Mouse (Mus musculus) embryonic stem cell, embryonic (primary cell): ENCODE measurements around the gene Dnah10.

Experiments used
- CTCF ChIA-PET, 4 experiments: fragments of 300-600 bp in 2 of 4; fragments of 350-600 bp in 2 of 4; sonication (Branson Sonifier 250); formaldehyde crosslinking; loops; one replicate each; lab custom pipeline; 2022; ENCODE audit warnings: inconsistent platforms in 2 of 4; lab: Charles Lee
- POLR2A ChIA-PET, 4 experiments: fragments of 300-600 bp in 2 of 4; fragments of 350-600 bp in 2 of 4; sonication (Branson Sonifier 250); formaldehyde crosslinking; loops; one replicate each; lab custom pipeline; 2022; ENCODE audit warnings: antibody characterized with exemption in 4 of 4, inconsistent platforms in 1 of 4; lab: Charles Lee

Gene Dnah10

DNA sequence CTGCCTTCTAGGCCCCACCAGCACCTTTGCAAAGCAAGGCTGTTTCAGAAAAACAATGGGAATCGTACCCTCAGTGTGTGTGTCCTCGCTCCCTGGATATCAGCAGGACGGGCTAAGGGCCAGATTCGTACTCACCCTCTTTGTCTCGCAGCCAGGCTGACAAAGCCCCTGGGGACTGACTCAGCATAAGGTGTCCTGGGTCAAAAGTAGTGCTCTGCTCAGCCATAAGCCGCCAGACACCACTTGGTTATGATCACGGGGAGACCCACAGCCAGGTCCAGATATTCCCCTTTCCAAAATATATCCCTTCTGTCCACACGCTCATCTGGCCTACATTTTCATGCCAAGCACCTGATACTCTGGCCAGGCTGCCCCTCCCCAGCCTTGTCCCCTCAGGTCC lies 118.5 kb downstream of the Dnah10 start:
- ChIA-PET CTCF (interaction anchor here in 3 of 4 experiments (0.5 to 1.5 kb wide), 4 partner anchors 25 to 407 kb away, joined by 3 to 6 read pairs (median 4); no protein-coding TSS in a partner anchor), POLR2A (interaction anchor here in 2 of 4 experiments (0.6 to 2.7 kb wide), 7 partner anchors 7 to 1437 kb away, joined by 3 to 12 read pairs (median 3); no protein-coding TSS in a partner anchor)

DNA sequence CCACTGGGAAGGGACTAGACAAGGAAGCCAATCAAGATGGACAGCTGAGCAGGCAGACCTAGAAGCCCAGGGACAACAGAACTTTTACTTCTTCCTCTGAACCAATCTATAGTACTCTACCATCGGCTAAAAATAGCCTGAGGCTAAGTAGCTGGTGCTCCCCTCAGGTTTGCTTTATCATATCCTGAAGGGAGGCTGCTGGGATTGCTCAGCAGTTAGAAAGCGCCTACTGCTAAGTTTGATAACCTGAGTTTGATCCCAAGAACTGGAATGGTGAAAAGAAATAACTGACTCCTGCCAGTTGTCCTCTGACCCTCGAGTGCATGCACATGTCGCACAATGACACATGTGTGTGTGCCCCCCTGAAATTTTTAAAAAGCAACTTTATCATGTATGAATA lies 120.0 kb downstream of the Dnah10 start:
- ChIA-PET CTCF (interaction anchor here in 2 of 4 experiments (0.6 to 1.5 kb wide), 2 partner anchors 25 to 68 kb away, joined by 3 to 5 read pairs; no protein-coding TSS in a partner anchor), POLR2A (interaction anchor here in 2 of 4 experiments (0.6 to 1.8 kb wide), 3 partner anchors 12 to 33 kb away, joined by 3 to 4 read pairs (median 3); no protein-coding TSS in a partner anchor)

DNA sequence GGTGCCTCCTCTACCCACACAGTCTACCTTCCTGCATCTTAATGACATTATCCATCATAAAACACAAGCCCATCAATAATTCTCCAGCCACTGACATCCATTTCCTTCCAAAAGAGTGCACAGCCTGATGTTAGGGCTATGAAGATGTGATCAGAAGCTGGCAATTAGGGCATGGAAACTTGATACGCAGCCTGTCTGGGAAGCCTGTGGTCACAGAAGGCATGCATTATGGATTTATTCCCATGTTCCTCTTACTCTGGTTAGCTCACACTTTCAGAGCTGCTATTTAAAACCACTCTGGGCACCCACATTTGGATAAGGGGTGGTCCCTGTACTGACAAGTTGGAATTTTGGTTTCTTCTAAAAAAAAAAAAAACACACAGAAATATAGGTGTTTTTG lies 122.1 kb downstream of the Dnah10 start:
- ChIA-PET POLR2A (no interaction called here), CTCF (interaction anchor here in 3 of 4 experiments (0.6 kb wide), 4 partner anchors 29 to 662 kb away, joined by 3 to 4 read pairs (median 3); no protein-coding TSS in a partner anchor)

DNA sequence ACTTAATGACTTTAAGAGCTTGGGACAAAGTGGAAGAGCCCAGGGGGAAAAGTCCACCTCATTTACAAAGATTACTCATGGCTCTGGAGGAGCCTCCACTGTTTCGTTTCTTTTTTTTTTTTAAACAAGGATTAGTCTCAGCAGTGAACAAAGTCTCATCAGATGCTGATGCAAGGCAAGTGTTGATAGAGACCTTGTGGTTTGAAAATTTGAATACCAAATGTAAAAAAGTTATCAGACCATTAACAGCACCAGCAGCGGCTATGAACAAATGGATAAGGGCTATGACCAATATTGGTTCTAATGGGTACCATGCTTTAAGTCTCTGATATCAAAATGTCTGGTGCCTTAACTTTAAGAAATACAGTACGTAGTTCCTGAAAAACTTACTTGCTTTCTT lies 124.1 kb downstream of the Dnah10 start:
- ChIA-PET CTCF (no interaction called here), POLR2A (no interaction called here)

- ChIA-PET POLR2A (interaction anchor here in 2 of 4 experiments (0.5 to 3.8 kb wide), 7 partner anchors 8 to 62 kb away, joined by 3 to 32 read pairs (median 5); partner anchors contain the start of gene Ccdc92 (in 2 of the 2)), CTCF (interaction anchor here in 1 of 4 experiments (0.6 to 1.2 kb wide), 2 partner anchors 57 to 641 kb away, joined by 3 to 9 read pairs; no protein-coding TSS in a partner anchor)
Measured at GRCm38 (mm10) chr5:124851572-124851971, 126.7 kb downstream of the Dnah10 start.

GRCm38 (mm10) chr5:124852294-124852693 lies 127.4 kb downstream of the Dnah10 start:
- POLR2A ChIA-PET, result interaction anchor here in 3 of 4 experiments (0.5 to 3.8 kb wide), 11 partner anchors 9 to 63 kb away, joined by 3 to 32 read pairs (median 5); partner anchors contain the start of gene Ccdc92 (in 2 of the 3)
- CTCF ChIA-PET, result interaction anchor here in 2 of 4 experiments (0.6 to 1.5 kb wide), 4 partner anchors 9 to 199 kb away, joined by 3 to 4 read pairs (median 4); no protein-coding TSS in a partner anchor

DNA sequence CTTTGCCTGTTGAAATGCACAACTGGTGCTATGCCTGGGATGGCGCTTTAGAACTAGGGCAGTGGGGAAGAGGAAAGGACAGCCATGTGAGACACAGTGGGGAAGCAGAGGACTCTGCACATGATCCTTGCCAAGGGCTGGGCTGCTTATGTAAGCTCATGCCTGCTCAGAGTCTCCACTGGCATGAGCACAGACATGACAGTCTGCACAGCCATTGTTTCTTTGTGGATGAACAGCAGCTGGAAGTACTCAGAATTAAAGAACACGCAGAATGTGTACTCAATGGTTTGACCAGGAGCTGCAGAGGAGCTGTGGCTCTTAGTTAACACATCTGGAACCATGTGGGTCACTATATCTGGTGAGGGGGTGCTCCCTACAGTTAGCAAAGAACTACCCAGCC lies 128.2 kb downstream of the Dnah10 start:
- ChIA-PET CTCF (interaction anchor here in 2 of 4 experiments (0.6 to 1.5 kb wide), 3 partner anchors 8 to 199 kb away, joined by 3 to 4 read pairs (median 4); no protein-coding TSS in a partner anchor), POLR2A (interaction anchor here in 2 of 4 experiments (1.1 to 3.8 kb wide), 6 partner anchors 8 to 18 kb away, joined by 3 to 32 read pairs (median 9); partner anchors contain the start of gene Ccdc92 (in 2 of the 2))

- CTCF ChIA-PET, result no interaction called here
Measured at GRCm38 (mm10) chr5:124854202-124854601, 129.3 kb downstream of the Dnah10 start.

GRCm38 (mm10) chr5:124860013-124860412 lies 135.1 kb downstream of the Dnah10 start:
- POLR2A ChIA-PET, result interaction anchor here in 2 of 4 experiments (1.1 to 2.9 kb wide), 6 partner anchors 8 to 534 kb away, joined by 3 to 32 read pairs (median 5); partner anchors contain the start of gene Scarb1 (in 1 of the 2)
- CTCF ChIA-PET, result interaction anchor here in 3 of 4 experiments (0.6 to 1.4 kb wide), 9 partner anchors 8 to 541 kb away, joined by 3 to 11 read pairs (median 3); no protein-coding TSS in a partner anchor

More at GRCm38 (mm10) chr5:124854202-124854601, 129.3 kb downstream of the Dnah10 start:
- POLR2A ChIA-PET, result interaction anchor here in 1 of 4 experiments (2.7 kb wide), 1 partner anchor 11 kb away, joined by 12 read pairs; no protein-coding TSS in a partner anchor

GRCm38 (mm10) chr5:124861463-124861862 lies 136.6 kb downstream of the Dnah10 start:
- CTCF ChIA-PET, result interaction anchor here in 3 of 4 experiments (0.6 to 1.4 kb wide), 9 partner anchors 9 to 422 kb away, joined by 3 to 6 read pairs (median 3); partner anchors contain the start of gene Kmt5a (in 1 of the 3)
- POLR2A ChIA-PET, result interaction anchor here in 3 of 4 experiments (0.5 to 2.9 kb wide), 16 partner anchors 9 to 534 kb away, joined by 3 to 32 read pairs (median 4); partner anchors contain the start of genes 2810006K23Rik (in 1 of the 3) and Mphosph9 (in 1 of the 3)

DNA sequence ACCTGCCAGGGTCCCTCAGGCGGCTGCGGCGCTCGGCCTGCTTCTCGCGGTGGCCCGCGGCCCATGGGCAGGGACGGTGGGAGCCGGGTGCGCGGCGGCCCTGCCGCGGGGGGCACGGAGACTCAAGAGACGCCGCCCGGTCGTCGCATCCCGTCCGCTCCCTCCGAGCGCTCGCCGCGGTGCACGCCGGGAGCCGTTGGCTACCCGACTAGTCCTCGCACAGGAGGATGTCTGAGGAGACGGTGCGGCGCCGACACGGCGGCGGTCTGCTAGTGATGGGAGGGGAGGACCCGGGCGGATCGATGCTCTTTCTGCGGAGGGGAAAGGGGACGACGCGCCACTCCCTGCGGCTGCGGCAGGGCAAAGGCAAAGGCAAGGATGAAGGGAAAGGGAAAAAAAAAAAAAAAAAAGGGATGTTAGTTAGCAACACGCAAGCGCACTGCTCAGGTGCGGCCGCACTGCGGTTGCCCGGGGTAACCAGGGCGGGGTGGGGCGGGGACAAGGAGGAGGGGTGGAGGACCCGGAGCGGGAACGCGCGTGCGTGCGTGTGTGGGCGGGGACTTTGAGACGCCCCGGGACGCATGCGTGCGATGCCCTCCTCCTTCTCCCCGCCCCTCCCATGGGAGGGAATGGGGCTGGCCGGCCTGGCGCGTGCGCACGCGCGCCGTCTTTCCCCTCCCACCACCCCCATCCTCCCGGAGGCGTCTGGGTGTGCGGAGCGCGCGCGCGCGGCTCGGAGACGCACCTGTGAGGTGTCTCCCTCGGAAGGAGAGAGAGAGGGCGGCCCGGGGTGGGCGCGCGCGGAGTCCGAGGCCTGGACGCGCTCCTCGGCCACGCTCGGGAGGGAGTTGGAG lies 137.4 kb downstream of the Dnah10 start, which contains the start of the genes Ccdc92 and Zfp664:
TSS of gene Ccdc92 (minus strand) at position 412 of the 854 bp plus-strand sequence.
TSS of gene Zfp664 (plus strand) at position 679 of the 854 bp plus-strand sequence.
- POLR2A ChIA-PET, result interaction anchor here in 3 of 4 experiments (0.6 to 2.9 kb wide), 13 partner anchors 10 to 534 kb away, joined by 3 to 32 read pairs (median 3); partner anchors contain the start of genes 2810006K23Rik (in 1 of the 3) and Mphosph9 (in 1 of the 3)
- CTCF ChIA-PET, result interaction anchor here in 3 of 4 experiments (0.6 to 1.4 kb wide), 11 partner anchors 9 to 423 kb away, joined by 3 to 6 read pairs (median 3); partner anchors contain the start of gene Kmt5a (in 1 of the 3)

GRCm38 (mm10) chr5:124862871-124863741 lies 138.2 kb downstream of the Dnah10 start:
- POLR2A ChIA-PET, result interaction anchor here in 3 of 4 experiments (0.6 to 2.4 kb wide), 3 partner anchors 8 to 103 kb away, joined by 3 to 6 read pairs (median 3); no protein-coding TSS in a partner anchor
- CTCF ChIA-PET, result interaction anchor here in 3 of 4 experiments (0.7 to 1.4 kb wide), 4 partner anchors 10 to 264 kb away, joined by 3 to 6 read pairs (median 4); no protein-coding TSS in a partner anchor

GRCm38 (mm10) chr5:124868981-124869380 lies 144.1 kb downstream of the Dnah10 start:
- ChIA-PET POLR2A (no interaction called here), CTCF (interaction anchor here in 2 of 4 experiments (0.8 to 1.2 kb wide), 3 partner anchors 26 to 95 kb away, joined by 3 to 4 read pairs (median 3); no protein-coding TSS in a partner anchor)

- POLR2A ChIA-PET, result interaction anchor here in 1 of 4 experiments (1.1 kb wide), 1 partner anchor 9 kb away, joined by 3 read pairs; no protein-coding TSS in a partner anchor
- CTCF ChIA-PET, result interaction anchor here in 1 of 4 experiments (1.3 kb wide), 1 partner anchor 237 kb away, joined by 3 read pairs; no protein-coding TSS in a partner anchor
Measured at GRCm38 (mm10) chr5:124872033-124872432, 147.1 kb downstream of the Dnah10 start.

DNA sequence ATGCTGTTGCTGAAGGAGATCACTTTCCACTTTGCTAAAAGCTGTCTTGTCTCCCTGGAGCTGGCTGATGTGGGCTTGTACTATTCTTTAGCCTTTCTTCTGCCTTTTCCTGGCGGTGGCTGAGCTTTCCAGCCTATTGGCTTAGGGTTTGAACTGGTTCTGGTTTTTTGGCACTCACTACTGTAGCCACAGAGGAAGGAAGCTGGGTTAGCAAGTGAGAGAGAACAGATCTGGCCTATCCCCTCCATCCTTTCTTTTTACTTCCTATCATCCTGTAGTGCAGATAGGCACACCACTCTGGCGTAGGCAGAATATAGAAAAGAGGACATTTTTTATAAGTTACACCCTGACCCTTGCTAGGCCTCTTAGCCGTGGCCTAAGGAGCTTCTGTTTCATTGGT lies 148.2 kb downstream of the Dnah10 start:
- CTCF ChIA-PET, result interaction anchor here in 3 of 4 experiments (0.6 to 2.0 kb wide), 9 partner anchors 10 to 1574 kb away, joined by 3 to 8 read pairs (median 3); partner anchors contain the start of gene Zfp664 (in 1 of the 3)
- POLR2A ChIA-PET, result interaction anchor here in 2 of 4 experiments (0.5 to 1.7 kb wide), 3 partner anchors 9 to 254 kb away, joined by 3 to 6 read pairs (median 4); no protein-coding TSS in a partner anchor
